ENCODE assay signal across 8 mouse cellular contexts in the genomic region with DNA sequence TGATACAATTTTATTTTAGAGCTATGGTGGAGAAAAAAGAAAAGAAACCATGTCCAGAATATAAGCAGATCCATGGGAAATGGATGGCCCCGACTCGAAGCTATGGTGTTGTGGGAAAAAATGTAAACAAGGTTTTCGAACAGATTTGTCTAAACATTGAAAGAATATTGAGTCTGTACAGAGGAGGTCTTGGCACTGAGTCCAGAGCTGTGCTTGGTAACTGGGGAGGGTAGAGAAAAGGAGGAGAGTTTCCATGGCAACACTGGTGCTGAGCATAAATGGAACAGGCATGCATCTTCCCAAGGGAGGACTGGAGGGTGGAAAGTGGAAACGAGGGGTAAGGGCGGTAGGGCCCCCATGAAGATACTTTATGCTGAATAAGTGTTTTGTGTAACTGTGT.
A peak's percentile ranks its signal among the peaks of the same experiment; 100 is the strongest.
DNase-seq lines count a peak whose midpoint lies in the region; ATAC-seq lines count a peak whose summit lies in the region.

No protein-coding gene starts in this region.

- H3K36me3 ChIP-seq in embryonic facial prominence, embryonic 10.5 days (replicated peaks), result no peaks in the 10 kb centered on the region
- no peaks in the 10 kb centered on the region for H3K36me3 ChIP-seq in intestine, embryonic 16.5 days (ENCODE audit: control insufficient read depth, insufficient read depth, low read length)
- H3K36me3 ChIP-seq in midbrain, embryonic 13.5 days, result no peaks in the 10 kb centered on the region

- peaks cover 21% of the 10 kb centered on the region for H3K4me1 ChIP-seq in embryonic facial prominence, embryonic 10.5 days
- H3K4me1 ChIP-seq in intestine, embryonic 16.5 days (ENCODE audit: control insufficient read depth, insufficient read depth, low read length), result no peaks in the 10 kb centered on the region
- H3K4me1 ChIP-seq in midbrain, embryonic 13.5 days (replicated peaks), result peaks cover 14% of the 10 kb centered on the region

- 45% methylated on average over 5 of the region's 5 CpGs for WGBS in embryonic facial prominence, embryonic 10.5 days
- WGBS in intestine, embryonic 16.5 days, result 31% methylated on average over 5 of the region's 5 CpGs
- WGBS in midbrain, embryonic 13.5 days, result 2% methylated on average over 5 of the region's 5 CpGs

- H3K27ac ChIP-seq in embryonic facial prominence, embryonic 10.5 days (replicated peaks), result peak overlapping the region; percentile 57
- no peak overlapping the region for H3K27ac ChIP-seq in intestine, embryonic 16.5 days (ENCODE audit: low read length)
- peak overlapping the region; percentile 74 for H3K27ac ChIP-seq in midbrain, embryonic 13.5 days

- ATAC-seq in intestine, embryonic 16.5 days, result peak; percentile 58
- ATAC-seq in midbrain, embryonic 13.5 days, result peak; percentile 92
- no peak for ATAC-seq in megakaryocyte, adult 5-6 weeks (ENCODE audit: poor library complexity, severe bottlenecking)

- no peak overlapping the region for H3K4me2 ChIP-seq in intestine, embryonic 16.5 days (ENCODE audit: low read depth, low read length)
- H3K4me2 ChIP-seq in midbrain, embryonic 13.5 days (replicated peaks), result peak overlapping the region; percentile 26; the same call in 1 of the 2 replicates

- H3K9me3 ChIP-seq in embryonic facial prominence, embryonic 10.5 days, result no peaks in the 10 kb centered on the region
- H3K9me3 ChIP-seq in intestine, embryonic 16.5 days (ENCODE audit: control insufficient read depth, low read length), result no peaks in the 10 kb centered on the region
- no peaks in the 10 kb centered on the region for H3K9me3 ChIP-seq in midbrain, embryonic 13.5 days

- DNase-seq in NIH3T3 (ENCODE audit: low read depth), result peak; percentile 35
- peak; percentile 43 for DNase-seq in embryonic facial prominence, embryonic 10.5 days (ENCODE audit: low spot score)
- no peak for DNase-seq in thymus, postnatal 14 days
- no peak for DNase-seq in kidney, adult 8-10 months
- no peak for DNase-seq in urinary bladder, postnatal 4 days (ENCODE audit: low spot score in 2 of 2)

- H3K27me3 ChIP-seq in embryonic facial prominence, embryonic 10.5 days (replicated peaks; ENCODE audit: low read depth, poor library complexity, severe bottlenecking), result no peaks in the 10 kb centered on the region
- no peaks in the 10 kb centered on the region for H3K27me3 ChIP-seq in intestine, embryonic 16.5 days (replicated peaks; ENCODE audit: control insufficient read depth, insufficient read depth, low read length)
- H3K27me3 ChIP-seq in midbrain, embryonic 13.5 days, result no peaks in the 10 kb centered on the region

- no peak overlapping the region for H3K9ac ChIP-seq in intestine, embryonic 16.5 days (ENCODE audit: low read depth, low read length)
- no peak overlapping the region for H3K9ac ChIP-seq in midbrain, embryonic 13.5 days (replicated peaks)

- no peak overlapping the region for H3K4me3 ChIP-seq in embryonic facial prominence, embryonic 10.5 days
- H3K4me3 ChIP-seq in intestine, embryonic 16.5 days (ENCODE audit: low read length), result no peak overlapping the region
- H3K4me3 ChIP-seq in midbrain, embryonic 13.5 days (replicated peaks), result no peak overlapping the region

Comparison
In these comparisons a context has a peak if more than half of its experiments do, and no peak if none do; other contexts are left out.
1. DNase-seq: peak in NIH3T3 (single experiment) and embryonic facial prominence, embryonic 10.5 days (single experiment); none in thymus, postnatal 14 days (single experiment), kidney, adult 8-10 months (0 of 2) and urinary bladder, postnatal 4 days (0 of 2).